Mouse (Mus musculus) midbrain, embryonic 12.5 days (tissue): ENCODE data around the gene Dact2. TPM values are rescaled to one million over a fixed set of nuclear protein-coding genes. Genes with fewer than 3 reads are reported as not detected.
A peak's percentile ranks its signal among the peaks of the same experiment; 100 is the strongest.

Experiments
- ATAC-seq: fragments of 200-750 bp; cut with Nextera tagmentation; 2 replicates; pipeline ENCODE4 v1.8.0; 2017; ENCODE audit warnings: low read depth, moderate TSS enrichment, moderate library complexity; ENCODE audit not compliant: low FRiP score
- H3K27ac ChIP-seq: fragments of 300-500 bp; sonication (generic); replicated peaks from 2 replicates; pipeline ENCODE4 v1.5.1; 2016; ENCODE audit warnings: mild to moderate bottlenecking
- H3K27me3 ChIP-seq: fragments of 300-500 bp; sonication (generic); 2 replicates; pipeline ENCODE4 v1.6.1; 2016; ENCODE audit warnings: mild to moderate bottlenecking
- H3K36me3 ChIP-seq: fragments of 300-500 bp; sonication (generic); 2 replicates; pipeline ENCODE4 v1.6.1; 2016
- H3K4me1 ChIP-seq: fragments of 300-500 bp; sonication (generic); 2 replicates; pipeline ENCODE4 v1.6.1; 2016
- H3K4me2 ChIP-seq: fragments of 300-500 bp; sonication (generic); replicated peaks from 2 replicates; pipeline ENCODE4 v1.6.1; 2016; ENCODE audit warnings: mild to moderate bottlenecking, moderate library complexity
- H3K4me3 ChIP-seq: fragments of 300-500 bp; sonication (generic); 2 replicates; pipeline ENCODE4 v1.5.1; 2016; ENCODE audit warnings: mild to moderate bottlenecking
- H3K9ac ChIP-seq: fragments of 300-500 bp; sonication (generic); replicated peaks from 2 replicates; pipeline ENCODE4 v1.6.1; 2016; ENCODE audit warnings: mild to moderate bottlenecking, moderate library complexity
- H3K9me3 ChIP-seq: fragments of 300-500 bp; sonication (generic); 2 replicates; pipeline ENCODE4 v1.6.1; 2016; ENCODE audit warnings: mild to moderate bottlenecking
- WGBS: fragments of 180-500 bp; shearing (Covaris S2); methylation state at CpG from one replicate; pipeline ENCODE4 v1.1.7; 2016; 5-methylcytosine and 5-hydroxymethylcytosine counted together
- polyA plus RNA-seq: library from polyadenylated mRNA; unstranded; fragments of >200 nt; fragmentation: Nextera tagmentation; extraction: Ambion mirVana; gene quantifications from 2 replicates; pipeline ENCODE4 v1.2.1, GENCODE M21; 2016

The Dact2 gene
- polyA plus RNA-seq, 1 experiment from 2014 or later, result 0.85 TPM

GRCm38 (mm10) chr17:14206062-14206461 is 2.0 kb upstream of the Dact2 start:
- Histone ChIP-seq H3K27me3 (peaks cover 66% of the 10 kb centered on the region), H3K9ac (no peak overlapping the region)

GRCm38 (mm10) chr17:14205236-14205635 is 1.1 kb upstream of the Dact2 start:
- H3K27me3 ChIP-seq, result peaks cover 74% of the 10 kb centered on the region
- H3K9me3 ChIP-seq, result no peaks in the 10 kb centered on the region
- H3K4me3 ChIP-seq, result no peak overlapping the region
- H3K9ac ChIP-seq, result no peak overlapping the region
- 88% methylated on average over 3 of the region's 3 CpGs for WGBS
- H3K4me2 ChIP-seq, result no peak overlapping the region
- no peaks in the 10 kb centered on the region for H3K36me3 ChIP-seq
- no peak overlapping the region for H3K27ac ChIP-seq
- no peak for ATAC-seq
- peaks cover 25% of the 10 kb centered on the region for H3K4me1 ChIP-seq

More at GRCm38 (mm10) chr17:14206062-14206461, 2.0 kb upstream of the Dact2 start:
- H3K4me3 ChIP-seq, result no peak overlapping the region
- H3K36me3 ChIP-seq, result no peaks in the 10 kb centered on the region
- H3K4me1 ChIP-seq, result peaks cover 25% of the 10 kb centered on the region
- no peak overlapping the region for H3K27ac ChIP-seq
- peak; percentile 61 for ATAC-seq
- 33% methylated on average over 3 of the region's 3 CpGs for WGBS
- no peak overlapping the region for H3K4me2 ChIP-seq
- no peaks in the 10 kb centered on the region for H3K9me3 ChIP-seq

GRCm38 (mm10) chr17:14203121-14203941 is 773 bp downstream of the Dact2 start:
- Histone ChIP-seq H3K9ac (peak overlapping the region; percentile 56), H3K4me2 (peak overlapping the region; percentile 93), H3K4me3 (peak overlapping the region; percentile 58), H3K27me3 (peaks cover 89% of the 10 kb centered on the region), H3K9me3 (no peaks in the 10 kb centered on the region), H3K27ac (no peak overlapping the region), H3K4me1 (peaks cover 25% of the 10 kb centered on the region), H3K36me3 (no peaks in the 10 kb centered on the region)
- under 1% methylated on average over 97 of the region's 97 CpGs for WGBS
- ATAC-seq, result peak; percentile 42

- Histone ChIP-seq H3K36me3 (no peaks in the 10 kb centered on the region), H3K4me3 (peak overlapping the region; percentile 58), H3K9ac (no peak overlapping the region), H3K9me3 (no peaks in the 10 kb centered on the region), H3K27me3 (peaks cover 84% of the 10 kb centered on the region), H3K4me1 (peaks cover 25% of the 10 kb centered on the region), H3K4me2 (peak overlapping the region; percentile 93), H3K27ac (no peak overlapping the region)
- ATAC-seq, result no peak
- 2% methylated on average over 18 of the region's 18 CpGs for WGBS
Observed at GRCm38 (mm10) chr17:14202291-14203030, 1.6 kb downstream of the Dact2 start.

- ATAC-seq, result no peak
- H3K27ac ChIP-seq, result no peak overlapping the region
- no peak overlapping the region for H3K4me3 ChIP-seq
- H3K4me2 ChIP-seq, result no peak overlapping the region
- 9% methylated on average over 12 of the region's 12 CpGs for WGBS
- no peaks in the 10 kb centered on the region for H3K36me3 ChIP-seq
- peaks cover 25% of the 10 kb centered on the region for H3K4me1 ChIP-seq
- no peak overlapping the region for H3K9ac ChIP-seq
- H3K9me3 ChIP-seq, result no peaks in the 10 kb centered on the region
- peaks cover 75% of the 10 kb centered on the region for H3K27me3 ChIP-seq
Observed at GRCm38 (mm10) chr17:14201281-14201787, 2.8 kb downstream of the Dact2 start.

GRCm38 (mm10) chr17:14200206-14200605 is 3.9 kb downstream of the Dact2 start:
- no peak overlapping the region for H3K4me2 ChIP-seq
- H3K27ac ChIP-seq, result no peak overlapping the region
- ATAC-seq, result no peak
- peaks cover 25% of the 10 kb centered on the region for H3K4me1 ChIP-seq
- WGBS, result 87% methylated on average over 7 of the region's 7 CpGs
- no peaks in the 10 kb centered on the region for H3K36me3 ChIP-seq
- no peaks in the 10 kb centered on the region for H3K9me3 ChIP-seq
- H3K4me3 ChIP-seq, result no peak overlapping the region
- H3K27me3 ChIP-seq, result peaks cover 67% of the 10 kb centered on the region
- no peak overlapping the region for H3K9ac ChIP-seq

GRCm38 (mm10) chr17:14199621-14200020 is 4.5 kb downstream of the Dact2 start:
- Histone ChIP-seq H3K27ac (no peak overlapping the region), H3K4me1 (peaks cover 25% of the 10 kb centered on the region), H3K27me3 (peaks cover 61% of the 10 kb centered on the region), H3K36me3 (no peaks in the 10 kb centered on the region), H3K9me3 (no peaks in the 10 kb centered on the region), H3K4me2 (no peak overlapping the region), H3K9ac (no peak overlapping the region), H3K4me3 (no peak overlapping the region)
- no peak for ATAC-seq
- WGBS, result 79% methylated on average over 4 of the region's 4 CpGs

- H3K9me3 ChIP-seq, result no peaks in the 10 kb centered on the region
- WGBS, result 81% methylated on average over 9 of the region's 9 CpGs
- no peak overlapping the region for H3K27ac ChIP-seq
- no peak overlapping the region for H3K9ac ChIP-seq
- H3K27me3 ChIP-seq, result peaks cover 8% of the 10 kb centered on the region; the same call in 1 of the 2 replicates
- H3K4me1 ChIP-seq, result no peaks in the 10 kb centered on the region
- no peak overlapping the region for H3K4me2 ChIP-seq
- no peaks in the 10 kb centered on the region for H3K36me3 ChIP-seq
- H3K4me3 ChIP-seq, result no peak overlapping the region
- no peak for ATAC-seq
Observed at GRCm38 (mm10) chr17:14192924-14193323, 11.2 kb downstream of the Dact2 start.

GRCm38 (mm10) chr17:14192432-14192831 is 11.7 kb downstream of the Dact2 start:
- WGBS, result 84% methylated on average over 4 of the region's 4 CpGs
- ATAC-seq, result no peak
- H3K9me3 ChIP-seq, result no peaks in the 10 kb centered on the region

GRCm38 (mm10) chr17:14188455-14188854 is 15.6 kb downstream of the Dact2 start:
- Histone ChIP-seq H3K4me1 (no peaks in the 10 kb centered on the region), H3K9ac (no peak overlapping the region), H3K4me2 (no peak overlapping the region), H3K9me3 (no peaks in the 10 kb centered on the region), H3K4me3 (no peak overlapping the region), H3K27me3 (peaks cover 5% of the 10 kb centered on the region; the same call in 1 of the 2 replicates), H3K27ac (no peak overlapping the region), H3K36me3 (no peaks in the 10 kb centered on the region)
- ATAC-seq, result no peak

More at GRCm38 (mm10) chr17:14192432-14192831, 11.7 kb downstream of the Dact2 start:
- no peak overlapping the region for H3K4me3 ChIP-seq
- no peaks in the 10 kb centered on the region for H3K36me3 ChIP-seq
- H3K4me2 ChIP-seq, result no peak overlapping the region
- peaks cover 5% of the 10 kb centered on the region; the same call in 1 of the 2 replicates for H3K27me3 ChIP-seq
- H3K9ac ChIP-seq, result no peak overlapping the region
- no peak overlapping the region for H3K27ac ChIP-seq
- H3K4me1 ChIP-seq, result no peaks in the 10 kb centered on the region

- no peak for ATAC-seq
- no peak overlapping the region for H3K4me3 ChIP-seq
- H3K27ac ChIP-seq, result no peak overlapping the region
- no peak overlapping the region for H3K4me2 ChIP-seq
- no peak overlapping the region for H3K9ac ChIP-seq
- no peaks in the 10 kb centered on the region for H3K9me3 ChIP-seq
- peaks cover 5% of the 10 kb centered on the region; the same call in 1 of the 2 replicates for H3K27me3 ChIP-seq
- H3K4me1 ChIP-seq, result no peaks in the 10 kb centered on the region
- no peaks in the 10 kb centered on the region for H3K36me3 ChIP-seq
Observed at GRCm38 (mm10) chr17:14187096-14187495, 17.0 kb downstream of the Dact2 start.

GRCm38 (mm10) chr17:14186176-14186575 is 17.9 kb downstream of the Dact2 start:
- Histone ChIP-seq H3K27me3 (peaks cover 5% of the 10 kb centered on the region; the same call in 1 of the 2 replicates), H3K27ac (no peak overlapping the region), H3K9me3 (no peaks in the 10 kb centered on the region), H3K4me2 (no peak overlapping the region), H3K4me1 (no peaks in the 10 kb centered on the region), H3K36me3 (no peaks in the 10 kb centered on the region), H3K4me3 (no peak overlapping the region), H3K9ac (no peak overlapping the region)
- ATAC-seq, result no peak
- 87% methylated on average over 3 of the region's 3 CpGs for WGBS
